Mouse (Mus musculus) testis, adult 2 months (tissue): ENCODE measurements around the gene Ptchd4. TPM values are rescaled to one million over a fixed set of nuclear protein-coding genes. Genes with fewer than 3 reads are reported as not detected.

Source experiments
- H3K27ac ChIP-seq: fragments of 200-500 bp; 2 replicates; pipeline ENCODE4 v1.5.1; 2012; ENCODE audit warnings: low read depth, low read length; ENCODE audit not compliant: control insufficient read depth, insufficient read depth
- H3K27me3 ChIP-seq: fragments of 200-500 bp; 2 replicates; pipeline ENCODE4 v1.6.1; 2012; ENCODE audit warnings: mild to moderate bottlenecking, low read length, moderate library complexity; ENCODE audit not compliant: control insufficient read depth, insufficient read depth
- H3K36me3 ChIP-seq: fragments of 200-500 bp; 2 replicates; pipeline ENCODE4 v1.6.1; 2012; ENCODE audit warnings: mild to moderate bottlenecking, low read length; ENCODE audit not compliant: control insufficient read depth, insufficient read depth
- H3K4me1 ChIP-seq: fragments of 200-500 bp; 2 replicates; pipeline ENCODE4 v1.6.1; 2012; ENCODE audit warnings: low read length; ENCODE audit not compliant: control insufficient read depth, insufficient read depth
- H3K4me3 ChIP-seq: fragments of 200-500 bp; 2 replicates; pipeline ENCODE4 v1.5.1; 2012; ENCODE audit warnings: low read depth, mild to moderate bottlenecking, low read length, moderate library complexity, mixed read lengths; ENCODE audit not compliant: control insufficient read depth
- CTCF ChIP-seq: fragments of 200-500 bp; IDR thresholded peaks from 2 replicates; pipeline ENCODE4 v1.5.1; 2012; ENCODE audit warnings: low read depth, mild to moderate bottlenecking, inconsistent platforms, low read length, moderate library complexity; ENCODE audit not compliant: control insufficient read depth, insufficient read depth, insufficient replicate concordance
- POLR2A ChIP-seq: fragments of 200-500 bp; IDR thresholded peaks from 2 replicates; pipeline ENCODE4 v1.6.1; 2012; ENCODE audit warnings: low read depth, mild to moderate bottlenecking, inconsistent platforms, low read length, moderate library complexity; ENCODE audit not compliant: control insufficient read depth
- polyA plus RNA-seq: library from polyadenylated mRNA; depleted of rRNA; stranded (reverse); fragments of >200 nt; gene quantifications from 2 replicates; pipeline ENCODE4 v1.2.3, GENCODE M21; 2012

Ptchd4 gene
- polyA plus RNA-seq, 1 experiment: not detected

GRCm38 (mm10) chr17:42549578-42549977 lies 233.8 kb downstream of the Ptchd4 start:
- TF ChIP-seq CTCF: no peak
- no peak for TF ChIP-seq POLR2A
- H3K4me3 ChIP-seq: no peak overlapping the region
- no peak overlapping the region for H3K27ac ChIP-seq
- no peaks in the 10 kb centered on the region for H3K36me3 ChIP-seq
- H3K4me1 ChIP-seq: no peaks in the 10 kb centered on the region
- H3K27me3 ChIP-seq: no peaks in the 10 kb centered on the region
